Mouse (Mus musculus) ES-E14 (cell line): ENCODE results near the gene Gm26897.

ENCODE experiments used
- CHD2 ChIP-seq: IDR thresholded peaks from 2 replicates; pipeline ENCODE4 v1.6.1; 2014; ENCODE audit warnings: mild to moderate bottlenecking, low read depth, low read length, inconsistent platforms
- HCFC1 ChIP-seq: IDR thresholded peaks from 2 replicates; pipeline ENCODE4 v1.6.1; 2012; ENCODE audit warnings: low read length, inconsistent platforms, borderline replicate concordance; ENCODE audit not compliant: insufficient read depth
- MAFK ChIP-seq: IDR thresholded peaks from 2 replicates; pipeline ENCODE4 v1.6.1; 2014; ENCODE audit warnings: mild to moderate bottlenecking, low read depth, low read length, inconsistent platforms; ENCODE audit not compliant: insufficient read depth

GRCm38 (mm10) chr5:111750092-111750491 lies 16.4 kb downstream of the Gm26897 start:
- no peak for TF ChIP-seq CHD2
- TF ChIP-seq HCFC1, result no peak
- TF ChIP-seq MAFK, result no peak
